Mouse (Mus musculus): ENCODE measurements around the gene Galc. TPM values are rescaled to one million over a fixed set of nuclear protein-coding genes. Genes with fewer than 3 reads are reported as not detected.

Gene Galc
- polyA plus RNA-seq, 1 experiment from 2014 or later, result 7.5 TPM

GRCm38 (mm10) chr12:98268441-98269369, 9.4 kb upstream of the Galc start, which contains the start of gene Gpr65:
Gene Gpr65, plus strand, starts transcription at chr12:98268635.
- ATAC-seq (ENCODE audit: low read depth), result no peak
- DNase-seq (ENCODE audit: low spot score), result no peak

GRCm38 (mm10) chr12:98265697-98266096, 6.4 kb upstream of the Galc start:
- Histone ChIP-seq H3K4me2 (ENCODE audit: low read depth, low read length) (no peak overlapping the region), H3K36me3 (ENCODE audit: control insufficient read depth, insufficient read depth, low read length) (no peaks in the 10 kb centered on the region), H3K4me3 (ENCODE audit: low read depth, low read length) (no peak overlapping the region), H3K27me3 (replicated peaks; ENCODE audit: control insufficient read depth, insufficient read depth, low read length) (no peaks in the 10 kb centered on the region), H3K9me3 (ENCODE audit: control insufficient read depth, low read length) (no peaks in the 10 kb centered on the region), H3K27ac (replicated peaks; ENCODE audit: low read depth, low read length) (no peak overlapping the region), H3K9ac (ENCODE audit: low read depth, low read length) (no peak overlapping the region), H3K4me1 (ENCODE audit: control insufficient read depth, insufficient read depth, low read length) (no peaks in the 10 kb centered on the region)
- WGBS, result 83% methylated on average over 9 of the region's 9 CpGs
- ATAC-seq (ENCODE audit: low read depth) (no peak), DNase-seq (ENCODE audit: low spot score) (no peak)

More at GRCm38 (mm10) chr12:98268441-98269369, 9.4 kb upstream of the Galc start, which contains the start of gene Gpr65:
- Histone ChIP-seq H3K9ac (ENCODE audit: low read depth, low read length) (no peak within 1 kb of the TSS), H3K36me3 (ENCODE audit: control insufficient read depth, insufficient read depth, low read length) (no peaks in the 10 kb centered on the region), H3K4me1 (ENCODE audit: control insufficient read depth, insufficient read depth, low read length) (no peaks in the 10 kb centered on the region), H3K9me3 (ENCODE audit: control insufficient read depth, low read length) (no peaks in the 10 kb centered on the region), H3K4me2 (ENCODE audit: low read depth, low read length) (no peak within 1 kb of the TSS), H3K27me3 (replicated peaks; ENCODE audit: control insufficient read depth, insufficient read depth, low read length) (no peaks in the 10 kb centered on the region), H3K27ac (replicated peaks; ENCODE audit: low read depth, low read length) (no peak within 1 kb of the TSS), H3K4me3 (ENCODE audit: low read depth, low read length) (no peak within 1 kb of the TSS)
- WGBS, result 91% methylated on average over 13 of the region's 13 CpGs

- no peak; the same call in 1 of the 2 replicates for ATAC-seq (ENCODE audit: low read depth)
- no peak for DNase-seq (ENCODE audit: low spot score)
- H3K27me3 ChIP-seq (replicated peaks; ENCODE audit: control insufficient read depth, insufficient read depth, low read length), result no peaks in the 10 kb centered on the region
- no peaks in the 10 kb centered on the region for H3K9me3 ChIP-seq (ENCODE audit: control insufficient read depth, low read length)
- no peaks in the 10 kb centered on the region for H3K4me1 ChIP-seq (ENCODE audit: control insufficient read depth, insufficient read depth, low read length)
- H3K4me3 ChIP-seq (ENCODE audit: low read depth, low read length), result peak overlapping the region; percentile 81
- 5% methylated on average over 12 of the region's 12 CpGs for WGBS
- peak overlapping the region; percentile 72 for H3K4me2 ChIP-seq (ENCODE audit: low read depth, low read length)
- H3K9ac ChIP-seq (ENCODE audit: low read depth, low read length), result peak overlapping the region; percentile 94
- H3K27ac ChIP-seq (replicated peaks; ENCODE audit: low read depth, low read length), result peak overlapping the region; percentile 90; the same call in 1 of the 2 replicates
- H3K36me3 ChIP-seq (ENCODE audit: control insufficient read depth, insufficient read depth, low read length), result 0 out of 2 replicates have a peak, but pooled peaks cover 6% of the 10 kb centered on the region
These were observed 226 bp upstream of the Galc start for GRCm38 (mm10) chr12:98259518-98259852.

DNA sequence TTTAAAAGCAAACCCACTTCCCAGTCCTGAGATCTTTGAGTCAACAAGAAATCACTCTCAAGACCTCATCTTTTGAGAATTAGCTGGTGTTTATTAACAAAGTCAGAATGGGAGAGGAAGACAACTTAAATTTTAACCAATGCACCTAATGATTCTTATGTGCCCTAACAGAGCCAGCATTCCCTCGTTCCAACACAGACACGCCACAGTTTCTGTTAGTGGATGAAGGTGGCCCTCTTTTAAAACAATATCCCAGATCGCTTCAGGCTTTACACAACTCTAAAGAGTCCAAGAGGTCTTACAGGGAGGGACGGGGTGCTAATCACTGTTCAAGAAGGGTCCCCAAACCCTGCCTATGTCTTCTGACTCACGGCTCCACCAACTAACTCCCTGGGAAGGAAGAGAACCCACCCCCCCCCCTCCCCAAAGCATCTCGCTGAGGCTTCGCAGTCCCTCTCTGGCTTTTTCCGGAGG, 851 bp downstream of the Galc start:
- no peak for DNase-seq (ENCODE audit: low spot score)
- Histone ChIP-seq H3K4me2 (ENCODE audit: low read depth, low read length) (peak overlapping the region; percentile 72), H3K9me3 (ENCODE audit: control insufficient read depth, low read length) (no peaks in the 10 kb centered on the region), H3K36me3 (ENCODE audit: control insufficient read depth, insufficient read depth, low read length) (0 out of 2 replicates have a peak, but pooled peaks cover 6% of the 10 kb centered on the region), H3K27me3 (replicated peaks; ENCODE audit: control insufficient read depth, insufficient read depth, low read length) (no peaks in the 10 kb centered on the region), H3K27ac (replicated peaks; ENCODE audit: low read depth, low read length) (peak overlapping the region; percentile 90), H3K9ac (ENCODE audit: low read depth, low read length) (peak overlapping the region; percentile 94), H3K4me3 (ENCODE audit: low read depth, low read length) (peak overlapping the region; percentile 81), H3K4me1 (ENCODE audit: control insufficient read depth, insufficient read depth, low read length) (no peaks in the 10 kb centered on the region)
- no peak; the same call in 1 of the 2 replicates for ATAC-seq (ENCODE audit: low read depth)
- 0% methylated on average over 8 of the region's 8 CpGs for WGBS

DNA sequence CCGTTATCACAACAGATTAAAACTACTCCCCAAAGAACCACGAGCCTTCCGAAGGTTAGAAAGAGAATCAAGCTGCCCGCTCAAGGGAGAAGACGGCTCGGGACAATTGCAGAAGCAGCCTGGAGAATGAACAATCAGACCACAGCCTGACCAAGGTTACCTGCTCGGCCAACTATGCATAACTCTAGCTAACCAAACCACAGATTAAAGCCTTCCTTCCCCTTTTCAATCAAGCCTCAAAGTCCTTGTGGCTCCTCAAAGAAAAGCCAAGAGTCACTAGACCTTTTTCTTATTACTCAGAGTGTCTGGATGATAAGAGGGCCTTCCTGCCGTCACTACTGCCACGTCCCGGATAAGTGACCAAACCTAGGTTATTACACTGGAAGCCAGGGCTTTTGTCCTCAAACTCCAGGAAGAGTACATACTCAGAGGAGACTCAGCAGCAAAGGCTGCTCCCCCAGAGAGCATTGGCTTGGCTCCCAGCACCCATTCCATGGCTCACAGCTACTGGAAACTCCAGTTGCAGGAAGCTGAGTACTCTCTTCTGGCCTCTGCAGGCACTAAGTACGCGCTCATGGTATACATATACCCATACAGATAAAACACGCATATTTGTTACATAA, 3.8 kb downstream of the Galc start:
- WGBS, result 86% methylated on average over 13 of the region's 13 CpGs
- Histone ChIP-seq H3K9me3 (ENCODE audit: control insufficient read depth, low read length) (no peaks in the 10 kb centered on the region), H3K9ac (ENCODE audit: low read depth, low read length) (no peak overlapping the region), H3K36me3 (ENCODE audit: control insufficient read depth, insufficient read depth, low read length) (0 out of 2 replicates have a peak, but pooled peaks cover 10% of the 10 kb centered on the region), H3K27me3 (replicated peaks; ENCODE audit: control insufficient read depth, insufficient read depth, low read length) (no peaks in the 10 kb centered on the region), H3K27ac (replicated peaks; ENCODE audit: low read depth, low read length) (no peak overlapping the region), H3K4me3 (ENCODE audit: low read depth, low read length) (no peak overlapping the region), H3K4me1 (ENCODE audit: control insufficient read depth, insufficient read depth, low read length) (no peaks in the 10 kb centered on the region), H3K4me2 (ENCODE audit: low read depth, low read length) (no peak overlapping the region)
- DNase-seq (ENCODE audit: low spot score) (no peak), ATAC-seq (ENCODE audit: low read depth) (no peak)

GRCm38 (mm10) chr12:98252417-98252816, 6.8 kb downstream of the Galc start:
- Histone ChIP-seq H3K4me1 (ENCODE audit: control insufficient read depth, insufficient read depth, low read length) (no peaks in the 10 kb centered on the region), H3K4me3 (ENCODE audit: low read depth, low read length) (no peak overlapping the region), H3K9me3 (ENCODE audit: control insufficient read depth, low read length) (no peaks in the 10 kb centered on the region), H3K36me3 (ENCODE audit: control insufficient read depth, insufficient read depth, low read length) (0 out of 2 replicates have a peak, but pooled peaks cover 10% of the 10 kb centered on the region), H3K27me3 (replicated peaks; ENCODE audit: control insufficient read depth, insufficient read depth, low read length) (no peaks in the 10 kb centered on the region), H3K27ac (replicated peaks; ENCODE audit: low read depth, low read length) (no peak overlapping the region), H3K9ac (ENCODE audit: low read depth, low read length) (no peak overlapping the region), H3K4me2 (ENCODE audit: low read depth, low read length) (no peak overlapping the region)
- ATAC-seq (ENCODE audit: low read depth), result no peak
- no peak for DNase-seq (ENCODE audit: low spot score)
- 65% methylated on average over 2 of the region's 2 CpGs for WGBS

- H3K9ac ChIP-seq (ENCODE audit: low read depth, low read length), result no peak overlapping the region
- H3K27ac ChIP-seq (replicated peaks; ENCODE audit: low read depth, low read length), result no peak overlapping the region
- H3K4me3 ChIP-seq (ENCODE audit: low read depth, low read length), result no peak overlapping the region
- H3K27me3 ChIP-seq (replicated peaks; ENCODE audit: control insufficient read depth, insufficient read depth, low read length), result no peaks in the 10 kb centered on the region
- H3K36me3 ChIP-seq (ENCODE audit: control insufficient read depth, insufficient read depth, low read length), result 0 out of 2 replicates have a peak, but pooled peaks cover 10% of the 10 kb centered on the region
- no peak for ATAC-seq (ENCODE audit: low read depth)
- 88% methylated on average over 8 of the region's 8 CpGs for WGBS
- no peaks in the 10 kb centered on the region for H3K4me1 ChIP-seq (ENCODE audit: control insufficient read depth, insufficient read depth, low read length)
- H3K4me2 ChIP-seq (ENCODE audit: low read depth, low read length), result no peak overlapping the region
- H3K9me3 ChIP-seq (ENCODE audit: control insufficient read depth, low read length), result no peaks in the 10 kb centered on the region
- DNase-seq (ENCODE audit: low spot score), result no peak
These were observed 8.9 kb downstream of the Galc start for GRCm38 (mm10) chr12:98250327-98250726.

- H3K36me3 ChIP-seq (ENCODE audit: control insufficient read depth, insufficient read depth, low read length), result 0 out of 2 replicates have a peak, but pooled peaks cover 5% of the 10 kb centered on the region
- H3K9me3 ChIP-seq (ENCODE audit: control insufficient read depth, low read length), result no peaks in the 10 kb centered on the region
- no peak overlapping the region for H3K4me2 ChIP-seq (ENCODE audit: low read depth, low read length)
- no peak overlapping the region for H3K9ac ChIP-seq (ENCODE audit: low read depth, low read length)
- H3K4me3 ChIP-seq (ENCODE audit: low read depth, low read length), result no peak overlapping the region
- no peaks in the 10 kb centered on the region for H3K27me3 ChIP-seq (replicated peaks; ENCODE audit: control insufficient read depth, insufficient read depth, low read length)
- no peak for ATAC-seq (ENCODE audit: low read depth)
- no peaks in the 10 kb centered on the region for H3K4me1 ChIP-seq (ENCODE audit: control insufficient read depth, insufficient read depth, low read length)
- WGBS, result 69% methylated on average over 3 of the region's 3 CpGs
- no peak for DNase-seq (ENCODE audit: low spot score)
- H3K27ac ChIP-seq (replicated peaks; ENCODE audit: low read depth, low read length), result no peak overlapping the region
These were observed 9.6 kb downstream of the Galc start for GRCm38 (mm10) chr12:98249671-98250070.

All from embryonic facial prominence, embryonic 14.5 days (tissue).